Mouse (Mus musculus): ENCODE results near the gene Gmeb2.

DNA sequence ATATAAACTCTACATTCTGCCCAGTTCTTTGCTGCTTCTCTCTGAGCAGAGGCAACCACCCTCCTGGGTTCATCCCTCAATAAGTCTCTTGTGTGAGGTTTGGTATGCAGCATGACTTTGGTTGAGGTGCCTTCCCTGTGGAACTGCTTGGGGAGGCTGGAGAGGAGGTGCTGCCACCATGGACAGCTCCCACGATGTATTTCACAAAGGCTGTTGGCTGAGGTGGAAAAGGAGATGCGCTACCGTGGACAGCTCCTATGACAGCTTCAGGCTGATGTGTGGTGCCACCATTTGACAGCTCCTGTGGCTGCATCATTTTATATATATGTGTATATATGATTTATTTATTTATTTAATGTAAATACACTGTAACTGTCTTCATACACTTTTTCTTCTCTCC, 14.2 kb upstream of the Gmeb2 start:
- TF ChIP-seq CTCF (IDR thresholded peaks at IDR 0.05; ENCODE audit: low read depth) (no peak; the same call in 1 of the 2 replicates), EP300 (IDR thresholded peaks at IDR 0.05; ENCODE audit: low read depth) (no peak)

All from liver, postnatal 0 days (tissue).